22 mouse cellular contexts compared by ENCODE assay signal in genomic region chr5:75840421-75840820, GRCm38 (mm10).
DNase-seq lines count a peak whose midpoint lies in the region; ATAC-seq and TF ChIP-seq lines count a peak whose summit lies in the region.
"Had no signal": no experiment of that assay in that cellular context is flagged by ENCODE, and none has a peak within 500 bp of the region (broad histone marks: within the 10 kb centered on the region; RNA-seq: fewer than 3 reads in every experiment).

No protein-coding gene starts in this region.

- no peaks in the 10 kb centered on the region for H3K36me3 ChIP-seq in megakaryocyte, embryonic 14.5 days (replicated peaks; ENCODE audit: low read length)
- H3K36me3 ChIP-seq in MEL (ENCODE audit: control insufficient read depth in 1 of 2, insufficient read depth in 2 of 2, low read length in 2 of 2), result peaks cover 0 to 8% of the 10 kb centered on the region in 2 experiments; a peak in 2 of 4 replicates
- no peaks in the 10 kb centered on the region for H3K36me3 ChIP-seq in hindbrain, postnatal 0 days (ENCODE audit: insufficient read depth, low read length)
- H3K36me3 ChIP-seq: embryonic facial prominence, embryonic 12.5 days; embryonic facial prominence, embryonic 15.5 days had no signal

- no peak for TF ChIP-seq CTCF in MEL (IDR thresholded peaks at IDR 0.05 in 2 of 3, conservative IDR thresholded peaks at IDR 0.05 in 1 of 3; ENCODE audit: control insufficient read depth in 1 of 3, insufficient read depth in 1 of 3, low read depth in 2 of 3, low read length in 3 of 3, poor library complexity in 1 of 3, severe bottlenecking in 1 of 3)
- TF ChIP-seq CTCF in hindbrain, postnatal 0 days (IDR thresholded peaks at IDR 0.05; ENCODE audit: low read depth), result no peak

- ATAC-seq in megakaryocyte, adult 5-6 weeks (ENCODE audit: poor library complexity, severe bottlenecking), result no peak
- ATAC-seq in granulocyte monocyte progenitor cell, adult 5-6 weeks (replicated peaks; ENCODE audit: poor library complexity, severe bottlenecking), result peak; percentile 29; the same call in 1 of the 2 replicates
- ATAC-seq in hindbrain, postnatal 0 days, result no peak
- ATAC-seq: forebrain, embryonic 14.5 days; forebrain, postnatal 0 days; intestine, postnatal 0 days; Patski had no signal

- no peak for DNase-seq in MEL (ENCODE audit: low read depth, low spot score)
- DNase-seq in hindbrain, postnatal 0 days (ENCODE audit: low spot score), result no peak
- DNase-seq in gastrocnemius, postnatal 4 days (ENCODE audit: low spot score in 2 of 2), result no peak
- DNase-seq: adrenal gland, postnatal 10 days; adrenal gland, postnatal 36 days; cerebellum, adult 18-20 months; cerebellum, adult 9-10 months; cerebellum, postnatal 25 days; forebrain, postnatal 0 days; gastrocnemius, adult 2 months; gastrocnemius, postnatal 14 days; heart, postnatal 36 days had no signal

- H3K9ac ChIP-seq in MEL (ENCODE audit: control insufficient read depth, low read depth, low read length, poor library complexity, severe bottlenecking), result no peak overlapping the region
- no peak overlapping the region for H3K9ac ChIP-seq in hindbrain, postnatal 0 days (replicated peaks; ENCODE audit: low read length)
- H3K9ac ChIP-seq: embryonic facial prominence, embryonic 12.5 days; embryonic facial prominence, embryonic 15.5 days; forebrain, postnatal 0 days; hindbrain, embryonic 14.5 days had no signal

- H3K4me2 ChIP-seq in hindbrain, postnatal 0 days (ENCODE audit: low read depth, low read length), result no peak overlapping the region
- H3K4me2 ChIP-seq: embryonic facial prominence, embryonic 12.5 days; embryonic facial prominence, embryonic 15.5 days; heart, embryonic 11.5 days; hindbrain, embryonic 14.5 days had no signal

- no peak overlapping the region for H3K27ac ChIP-seq in MEL (ENCODE audit: control insufficient read depth, low read depth, low read length)
- H3K27ac ChIP-seq in hindbrain, postnatal 0 days, result no peak overlapping the region
- H3K27ac ChIP-seq: embryonic facial prominence, embryonic 12.5 days; embryonic facial prominence, embryonic 15.5 days; gastrocnemius, adult 2 months; hindbrain, embryonic 14.5 days had no signal

- no peak for TF ChIP-seq RAD21 in MEL (IDR thresholded peaks at IDR 0.05; ENCODE audit: low read depth, low read length)

- peaks cover 35% of the 10 kb centered on the region for H3K4me1 ChIP-seq in megakaryocyte, embryonic 14.5 days
- peaks cover 0 to 11% of the 10 kb centered on the region in 2 experiments; a peak in 2 of 4 replicates for H3K4me1 ChIP-seq in MEL (ENCODE audit: control insufficient read depth in 1 of 2, insufficient read depth in 2 of 2, low read length in 2 of 2)
- H3K4me1 ChIP-seq in hindbrain, postnatal 0 days (ENCODE audit: insufficient read depth, low read length), result no peaks in the 10 kb centered on the region

- H3K4me3 ChIP-seq in megakaryocyte, embryonic 14.5 days (replicated peaks), result peak overlapping the region; percentile 57
- H3K4me3 ChIP-seq in MEL (ENCODE audit: control insufficient read depth in 1 of 2, insufficient read depth in 1 of 2, low read depth in 2 of 2, low read length in 2 of 2), result no peak overlapping the region
- H3K4me3 ChIP-seq in hindbrain, postnatal 0 days (ENCODE audit: low read length), result no peak overlapping the region
- H3K4me3 ChIP-seq: embryonic facial prominence, embryonic 12.5 days; embryonic facial prominence, embryonic 15.5 days; gastrocnemius, adult 2 months had no signal

- H3K27me3 ChIP-seq in megakaryocyte, embryonic 14.5 days (replicated peaks), result peaks cover 37% of the 10 kb centered on the region
- no peaks in the 10 kb centered on the region for H3K27me3 ChIP-seq in MEL (ENCODE audit: control insufficient read depth in 1 of 2, insufficient read depth in 2 of 2, low read length in 2 of 2)
- no peaks in the 10 kb centered on the region for H3K27me3 ChIP-seq in hindbrain, postnatal 0 days (ENCODE audit: insufficient read depth, low read length)
- H3K27me3 ChIP-seq: embryonic facial prominence, embryonic 15.5 days had no signal

- TF ChIP-seq EP300 in MEL (IDR thresholded peaks at IDR 0.05; ENCODE audit: low read depth in 1 of 2, low read length in 2 of 2), result no peak

- no peaks in the 10 kb centered on the region for H3K9me3 ChIP-seq in megakaryocyte, embryonic 14.5 days
- no peaks in the 10 kb centered on the region; the same call in 1 of the 2 replicates for H3K9me3 ChIP-seq in MEL (replicated peaks; ENCODE audit: insufficient read depth, low read length)
- H3K9me3 ChIP-seq in hindbrain, postnatal 0 days (ENCODE audit: low read length), result no peaks in the 10 kb centered on the region
- H3K9me3 ChIP-seq: embryonic facial prominence, embryonic 12.5 days; embryonic facial prominence, embryonic 15.5 days had no signal

- H3K79me2 ChIP-seq in MEL (ENCODE audit: control insufficient read depth, insufficient read depth, low read length, poor library complexity), result no peaks in the 10 kb centered on the region

- 92% methylated on average over 7 of the region's 7 CpGs for WGBS in hindbrain, postnatal 0 days

- no peak for TF ChIP-seq POLR2A in MEL (IDR thresholded peaks at IDR 0.05; ENCODE audit: control insufficient read depth in 1 of 2, insufficient read depth in 1 of 2, low read depth in 1 of 2, low read length in 2 of 2, poor library complexity in 1 of 2)

TF ChIP-seq in MEL, 35 proteins besides CTCF, POLR2A, EP300 and RAD21:
- 0 out of 2 replicates have a peak, but pooled peaks have one; percentile 15 for TF ChIP-seq GATA1 (IDR thresholded peaks at IDR 0.05; ENCODE audit: low read depth, low read length)
- no peak for TF ChIP-seq TBP (IDR thresholded peaks at IDR 0.05; ENCODE audit: low read depth, low read length)
